Mouse (Mus musculus) gastrocnemius, postnatal 25 days (tissue): Measurements from ENCODE around the gene 5031439G07Rik. TPM values are rescaled to one million over a fixed set of nuclear protein-coding genes. Genes with fewer than 3 reads are reported as not detected.

Source experiments
- microRNA-seq, 2 experiments: library from miRNA; unstranded; fragments of <30 nt; microRNA quantifications; one replicate each; pipeline ENCODE4 v1.2.0; 2021; ENCODE audit warnings: borderline replicate concordance in 2 of 2
- total RNA-seq, 2 experiments: library from RNA; stranded (reverse); gene quantifications; 1 replicate in 1 of 2; 2 replicates in 1 of 2; pipeline ENCODE4 v1.2.3; 2021

Gene 5031439G07Rik
- total RNA-seq, 2 experiments from 2014 or later, result 38.9 to 56.7 TPM

Small RNA genes lying within 50 kb of the gene (microRNA-seq; reads per million reads assigned to microRNA genes)
- gene Mir1249, result 27.0 to 36.1 reads per million in 2 experiments

Other genes with a start within 250 kb of the 5031439G07Rik start
- gene Phf21b, start 132.5 kb downstream of the 5031439G07Rik start, total RNA-seq, result under 1 TPM; 0.38 to 0.82 TPM
- gene Gm29666, start 68.5 kb downstream of the 5031439G07Rik start, total RNA-seq, result under 1 TPM; 0.08 to 0.20 TPM
- gene Nup50, start 65.1 kb downstream of the 5031439G07Rik start, total RNA-seq, result 10 to 100 TPM; 13.3 TPM
- gene Upk3a, start 28.6 kb upstream of the 5031439G07Rik start, total RNA-seq, result not detected
- gene Fam118a, start 40.4 kb upstream of the 5031439G07Rik start, total RNA-seq, result 1 to 10 TPM; 3.9 to 4.1 TPM
- gene Smc1b, start 143.4 kb upstream of the 5031439G07Rik start, total RNA-seq, result not detected
- not detected for gene Ribc2, start 143.5 kb upstream of the 5031439G07Rik start, total RNA-seq
- 1 to 10 TPM; 8.5 to 9.0 TPM for gene Fbln1, start 217.4 kb upstream of the 5031439G07Rik start, total RNA-seq